Mouse (Mus musculus) erythroid progenitor cell, adult 5-6 weeks (primary cell): ENCODE results near the gene Taar4. TPM values are rescaled to one million over a fixed set of nuclear protein-coding genes. Genes with fewer than 3 reads are reported as not detected.

Source experiments
- ATAC-seq: replicated peaks from 2 replicates; pipeline ENCODE4 v1.8.0; 2016; ENCODE audit warnings: moderate number of reproducible peaks, mild to moderate bottlenecking, moderate TSS enrichment, inconsistent platforms; ENCODE audit not compliant: poor library complexity, low FRiP score, severe bottlenecking
- total RNA-seq, 2 experiments: library from RNA; stranded (forward) in 1 of 2; stranded (reverse) in 1 of 2; fragments of 150-400 nt in 1 of 2; fragments of 186-747, 209-891 nt in 1 of 2; gene quantifications; 2 replicates each; pipeline versions ENCODE4 v1.2.3 to v1.2.4; 2015 to 2017; ENCODE audit warnings: low replicate concordance in 2 of 2

The Taar4 gene
- total RNA-seq (2015; ENCODE audit: low replicate concordance) = not detected in 2 replicates
- not detected in 2 replicates for total RNA-seq (2017; ENCODE audit: low replicate concordance)

DNA sequence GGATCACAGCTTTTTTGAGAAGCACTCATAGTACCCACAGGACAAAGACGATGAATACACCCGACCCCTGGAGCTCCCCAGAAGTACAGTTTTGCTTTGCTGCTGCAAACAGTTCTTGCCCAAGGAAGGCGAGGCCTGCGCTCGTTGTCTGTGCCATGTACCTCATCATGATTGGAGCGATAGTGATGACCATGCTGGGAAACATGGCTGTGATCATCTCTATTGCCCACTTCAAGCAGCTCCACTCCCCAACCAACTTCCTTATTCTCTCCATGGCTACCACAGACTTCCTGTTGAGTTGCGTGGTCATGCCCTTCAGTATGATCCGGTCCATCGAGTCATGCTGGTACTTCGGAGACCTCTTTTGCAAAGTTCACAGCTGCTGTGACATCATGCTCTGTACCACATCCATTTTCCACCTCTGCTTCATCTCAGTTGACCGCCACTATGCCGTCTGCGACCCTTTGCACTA is at the start of gene Taar4:
Gene Taar4 (plus strand): TSS at position 51 of the 472 bp plus-strand sequence.
- ATAC-seq = no peak

DNA sequence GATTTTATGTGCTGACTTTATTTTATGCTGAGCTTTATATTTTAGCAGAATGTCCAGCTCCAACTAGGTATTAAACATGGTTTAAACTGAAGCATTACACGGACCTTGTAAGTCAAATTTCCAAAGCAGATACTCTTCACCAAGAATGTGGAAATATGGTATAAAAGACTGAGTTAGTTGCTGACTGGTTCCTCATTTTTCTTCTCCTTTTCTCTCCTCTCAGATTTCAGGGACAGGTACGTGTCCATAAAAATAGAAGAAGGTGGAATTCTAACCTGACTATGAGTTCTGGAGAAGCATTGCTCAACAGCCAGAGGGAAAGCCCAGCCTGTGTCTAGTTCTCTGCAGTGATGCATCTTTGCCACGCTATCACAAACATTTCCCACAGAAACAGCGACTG is 40.2 kb upstream of the Taar4 start, which contains the start of gene Taar1:
Gene Taar1 (plus strand): TSS at position 301 of the 400 bp plus-strand sequence.
- ATAC-seq = no peak

DNA sequence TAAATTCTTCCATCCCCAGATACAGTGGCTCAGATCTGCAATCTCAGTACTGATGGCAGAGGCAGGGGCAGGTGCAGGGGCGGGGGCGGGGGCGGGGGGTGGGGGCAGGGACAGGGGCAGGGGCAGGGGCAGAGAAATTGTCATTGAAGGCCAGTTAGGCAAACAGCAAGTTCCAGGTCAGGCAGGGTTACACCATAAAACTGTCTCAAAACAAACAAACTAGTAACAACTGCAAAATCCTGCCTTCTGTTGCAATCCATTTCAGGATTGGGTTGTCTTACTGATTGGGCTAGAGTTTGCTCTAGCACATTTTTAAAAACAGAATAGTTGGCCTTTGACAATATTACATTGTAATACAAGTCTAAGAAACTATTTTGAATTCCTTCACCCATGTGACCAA is 37.8 kb upstream of the Taar4 start:
- no peak for ATAC-seq

DNA sequence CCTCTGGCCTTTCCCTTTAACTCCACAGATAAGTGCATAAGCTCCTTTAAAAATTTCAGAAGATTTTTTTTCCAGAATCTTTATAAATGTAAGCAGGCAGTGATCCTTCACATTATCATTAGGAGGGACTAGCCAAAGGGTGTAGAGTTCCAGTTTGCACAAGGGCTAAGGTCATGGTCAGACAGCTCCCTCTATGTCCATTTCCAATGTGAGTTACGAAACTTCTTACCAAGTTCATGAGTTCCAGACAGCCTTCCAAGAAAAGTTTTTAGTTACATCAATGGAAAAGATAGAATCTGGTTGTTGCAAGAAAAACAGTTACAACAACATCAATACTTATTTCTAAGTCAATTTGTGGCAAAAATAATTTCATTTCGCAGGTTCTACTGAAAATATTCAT is 36.4 kb upstream of the Taar4 start:
- ATAC-seq = no peak

DNA sequence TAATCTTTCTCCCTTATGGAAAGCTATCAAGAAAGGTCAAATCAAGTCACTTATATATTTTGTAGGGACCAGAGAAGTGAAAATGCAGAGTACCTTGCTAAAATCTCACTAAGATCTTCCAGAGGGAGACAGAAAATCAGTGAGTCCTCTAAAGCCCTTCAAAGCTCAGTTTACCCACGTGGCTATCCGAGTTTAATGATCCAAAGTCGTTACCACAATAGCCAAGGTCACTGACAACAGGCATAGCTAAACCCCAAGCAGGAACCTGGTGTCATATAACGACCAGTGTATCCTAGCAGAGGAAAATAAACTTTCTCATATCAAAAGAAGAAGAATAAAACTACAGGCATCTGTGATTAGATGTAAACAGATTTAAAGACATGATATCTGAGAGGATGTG is 22.7 kb upstream of the Taar4 start:
- ATAC-seq = no peak

DNA sequence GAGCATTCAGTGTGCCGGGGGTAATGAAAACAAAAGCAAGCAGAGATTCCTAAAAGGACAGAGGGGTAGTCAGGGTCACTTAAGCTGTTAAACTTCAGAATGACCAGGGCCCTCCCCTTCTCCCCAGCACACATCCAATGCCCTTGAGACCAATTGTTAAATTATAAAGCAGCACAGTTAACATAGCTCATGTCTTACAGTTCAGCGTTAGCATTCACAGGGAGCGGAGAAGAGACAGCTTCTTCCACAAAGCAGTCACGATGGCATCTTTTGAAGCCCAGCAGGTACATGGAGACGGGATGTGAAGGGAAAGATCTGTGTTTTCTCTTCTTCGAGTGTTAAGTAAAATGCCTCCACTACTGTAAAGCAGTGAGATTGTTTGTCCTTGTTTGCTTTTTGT is 22.0 kb upstream of the Taar4 start, which contains the start of gene Taar2:
Gene Taar2 (plus strand): TSS at position 261 of the 400 bp plus-strand sequence.
- no peak for ATAC-seq

DNA sequence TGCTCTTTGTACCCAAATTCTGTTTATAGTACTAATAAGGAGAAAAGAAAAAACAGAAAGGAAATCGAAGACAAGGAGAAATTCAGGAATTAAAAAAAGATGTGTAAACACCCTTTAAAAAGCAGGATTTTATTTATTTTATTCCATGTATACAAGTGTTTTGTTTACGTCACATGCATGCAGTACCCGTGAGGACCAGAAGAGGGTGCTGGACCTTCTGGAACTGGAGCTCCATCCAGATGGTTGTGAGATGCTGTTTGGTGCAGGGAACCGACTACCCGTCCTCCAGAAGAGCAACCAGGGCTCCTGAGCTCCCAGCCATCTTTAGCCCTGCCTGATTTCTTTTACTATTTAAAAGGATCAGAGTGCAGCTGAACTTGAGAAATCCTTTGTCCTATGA is 17.8 kb upstream of the Taar4 start:
- ATAC-seq = no peak

DNA sequence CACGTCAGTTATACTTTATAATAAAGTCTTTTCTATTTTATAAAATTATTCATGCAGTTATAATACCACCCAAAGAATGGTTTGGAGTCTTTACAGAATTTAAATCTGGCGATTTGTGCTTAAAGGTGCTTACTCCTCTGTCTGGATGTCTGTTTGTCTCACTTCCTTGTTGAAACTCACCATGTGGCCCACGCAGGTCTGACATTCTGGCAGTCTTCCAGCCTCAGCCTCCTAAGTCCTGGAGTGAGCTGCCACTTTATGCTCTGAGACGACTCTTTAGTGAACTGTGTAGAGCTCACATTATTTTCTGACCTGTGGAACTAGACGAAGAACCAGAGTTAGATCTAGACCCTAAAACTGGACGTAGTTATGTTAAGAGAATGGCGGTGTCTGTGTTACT is 12.3 kb upstream of the Taar4 start:
- ATAC-seq = no peak

DNA sequence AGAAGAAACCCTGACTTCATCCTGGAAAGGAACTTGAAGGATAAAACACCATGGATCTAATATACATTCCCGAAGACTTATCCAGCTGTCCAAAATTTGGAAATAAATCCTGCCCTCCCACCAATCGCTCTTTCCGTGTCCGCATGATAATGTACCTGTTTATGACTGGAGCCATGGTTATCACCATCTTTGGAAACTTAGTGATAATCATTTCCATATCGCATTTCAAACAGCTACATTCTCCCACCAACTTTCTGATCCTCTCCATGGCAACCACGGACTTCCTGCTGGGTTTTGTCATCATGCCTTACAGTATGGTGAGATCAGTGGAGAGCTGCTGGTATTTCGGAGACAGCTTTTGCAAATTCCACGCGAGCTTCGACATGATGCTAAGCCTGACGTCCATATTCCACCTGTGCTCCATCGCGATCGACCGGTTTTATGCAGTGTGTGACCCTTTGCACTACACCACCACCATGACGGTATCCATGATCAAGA is 10.7 kb upstream of the Taar4 start, which contains the start of gene Taar3:
Gene Taar3 (plus strand): TSS at position 51 of the 498 bp plus-strand sequence.
- ATAC-seq = no peak

DNA sequence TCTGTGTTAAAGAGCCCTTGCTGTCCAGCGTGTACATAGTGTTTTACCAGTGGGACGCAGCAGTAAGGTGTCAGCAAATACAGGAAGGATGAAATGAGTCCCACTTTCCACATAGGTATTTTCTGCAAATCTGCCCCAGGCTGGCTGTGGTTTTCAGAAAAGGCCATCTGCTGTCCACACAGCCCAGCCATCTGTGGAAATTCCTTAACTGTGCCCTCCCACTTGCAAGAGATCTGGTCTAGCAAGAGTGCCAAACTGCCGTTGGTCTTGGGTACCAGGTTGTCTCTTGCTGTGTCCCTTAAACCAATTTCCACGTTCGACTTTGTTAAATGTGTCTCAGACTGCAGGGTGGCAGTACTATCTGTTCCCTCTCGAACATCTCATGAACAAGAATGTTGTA is 8.6 kb upstream of the Taar4 start:
- ATAC-seq = no peak

DNA sequence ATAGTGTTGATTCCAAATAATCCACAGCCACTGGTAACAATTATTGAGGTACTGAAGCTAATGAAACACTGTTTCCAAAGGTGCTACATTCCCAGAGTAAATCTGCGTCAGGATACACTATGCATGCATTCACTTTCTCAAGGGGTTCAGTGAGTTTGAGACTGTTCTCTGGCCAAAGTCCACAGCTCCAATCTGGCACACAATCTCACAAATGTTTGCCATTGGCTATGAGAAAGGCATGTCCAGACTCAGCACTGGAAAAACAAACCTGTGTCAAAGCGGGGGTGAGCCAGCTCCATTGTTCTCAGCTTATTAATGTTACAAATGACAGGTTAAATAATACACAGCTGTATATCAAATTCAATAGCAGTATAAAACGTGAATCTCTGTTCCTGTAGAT is 1.2 kb upstream of the Taar4 start:
- no peak for ATAC-seq

DNA sequence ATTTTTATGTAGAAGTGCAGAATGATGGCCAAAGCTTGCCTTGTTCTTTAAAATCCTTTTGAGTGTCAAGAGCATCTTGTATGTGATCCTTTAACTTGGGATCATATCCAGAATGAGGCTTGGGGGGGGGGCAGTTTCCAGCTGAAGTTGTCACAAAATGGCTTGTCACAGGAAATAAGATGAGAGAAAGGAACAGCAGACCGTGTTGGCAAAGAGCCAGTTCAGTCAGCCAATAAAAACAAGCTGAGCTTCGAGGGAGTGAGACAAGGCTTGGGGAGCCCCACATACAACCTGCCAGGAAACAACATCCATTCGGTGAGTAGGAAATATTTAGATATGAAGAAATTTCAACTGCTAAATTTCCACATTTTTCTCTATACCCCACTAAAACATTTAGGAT is 3.1 kb downstream of the Taar4 start:
- no peak for ATAC-seq

DNA sequence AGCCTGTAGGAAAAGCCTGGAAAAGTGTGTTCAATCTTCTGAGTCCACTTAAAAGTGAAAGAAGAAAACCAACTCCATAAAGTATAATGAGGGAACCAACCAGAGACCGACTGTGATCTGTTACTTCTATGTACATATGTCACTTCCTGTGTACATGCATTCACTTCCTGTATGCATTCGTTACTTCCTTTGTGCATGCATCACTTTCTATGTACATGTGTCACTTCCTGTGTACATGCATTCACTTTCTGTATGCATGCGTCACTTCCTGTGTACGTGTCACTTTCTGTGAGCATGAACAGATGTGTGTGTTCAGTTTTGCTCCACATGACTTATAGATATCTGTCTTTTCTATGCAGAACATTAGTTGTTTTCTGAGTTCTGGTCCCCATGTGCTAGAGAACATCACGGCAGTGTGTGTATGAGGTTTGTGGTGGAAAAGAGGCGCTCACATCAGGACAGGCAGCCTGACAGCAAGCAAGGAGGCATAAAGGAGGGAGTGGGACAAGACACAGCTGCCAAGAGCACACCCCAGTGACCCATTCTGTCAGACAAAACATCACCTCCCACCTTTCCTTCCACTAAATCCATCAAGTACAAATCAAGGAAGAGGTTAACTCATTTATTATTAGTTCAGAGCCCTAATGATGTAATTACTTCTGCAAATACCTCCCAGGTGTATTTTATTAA is 4.8 kb downstream of the Taar4 start:
- ATAC-seq = no peak

DNA sequence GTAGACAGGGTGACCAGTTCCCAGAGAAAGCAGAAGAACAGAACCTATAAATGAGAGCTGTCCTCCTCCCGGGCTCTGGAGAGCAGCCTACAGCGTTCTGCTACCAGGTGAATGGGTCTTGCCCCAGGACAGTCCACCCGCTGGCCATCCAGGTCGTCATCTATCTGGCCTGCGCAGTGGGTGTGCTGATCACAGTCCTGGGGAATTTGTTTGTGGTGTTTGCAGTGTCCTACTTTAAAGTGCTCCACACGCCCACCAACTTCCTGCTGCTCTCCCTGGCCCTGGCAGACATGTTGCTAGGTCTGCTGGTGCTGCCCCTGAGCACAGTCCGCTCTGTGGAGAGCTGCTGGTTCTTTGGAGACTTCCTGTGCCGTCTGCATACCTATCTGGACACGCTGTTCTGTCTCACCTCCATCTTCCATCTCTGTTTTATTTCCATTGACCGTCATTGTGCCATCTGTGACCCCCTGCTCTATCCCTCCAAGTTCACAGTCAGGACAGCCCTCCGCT is 10.4 kb downstream of the Taar4 start, which contains the start of gene Taar5:
Gene Taar5 (plus strand): TSS at position 51 of the 510 bp plus-strand sequence.
- ATAC-seq = no peak

DNA sequence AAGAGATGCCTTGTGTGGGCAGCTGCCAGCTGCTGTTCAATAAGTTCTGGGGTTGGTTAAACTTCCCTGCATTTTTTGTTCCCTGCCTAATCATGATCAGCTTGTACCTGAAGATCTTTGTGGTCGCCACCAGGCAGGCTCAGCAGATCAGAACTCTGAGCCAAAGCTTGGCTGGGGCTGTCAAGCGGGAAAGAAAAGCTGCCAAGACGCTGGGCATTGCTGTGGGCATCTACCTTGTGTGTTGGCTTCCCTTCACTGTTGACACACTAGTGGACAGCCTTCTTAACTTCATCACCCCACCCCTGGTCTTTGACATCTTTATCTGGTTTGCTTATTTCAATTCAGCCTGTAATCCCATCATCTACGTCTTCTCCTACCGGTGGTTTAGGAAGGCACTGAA is 11.0 kb downstream of the Taar4 start:
- ATAC-seq = no peak

DNA sequence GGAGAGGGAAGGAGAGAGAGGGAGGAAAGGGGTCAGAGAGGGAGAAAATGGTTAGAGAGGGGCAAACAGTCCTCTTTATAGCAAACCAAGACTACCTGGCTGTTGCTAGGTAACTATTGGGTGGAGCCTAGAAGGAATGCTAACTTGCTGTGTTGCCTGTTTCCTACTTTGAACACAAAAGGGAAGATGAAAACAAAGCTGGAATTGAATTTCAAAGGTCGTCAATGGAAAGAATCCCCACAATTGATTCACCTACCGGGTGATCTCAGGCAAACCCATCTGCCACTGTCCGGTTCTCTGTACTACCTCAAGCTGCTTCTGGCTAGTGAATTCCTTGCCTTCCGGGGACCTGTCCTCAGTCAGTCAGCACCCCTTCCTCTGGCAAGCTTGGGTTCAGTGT is 17.7 kb downstream of the Taar4 start:
- no peak for ATAC-seq

DNA sequence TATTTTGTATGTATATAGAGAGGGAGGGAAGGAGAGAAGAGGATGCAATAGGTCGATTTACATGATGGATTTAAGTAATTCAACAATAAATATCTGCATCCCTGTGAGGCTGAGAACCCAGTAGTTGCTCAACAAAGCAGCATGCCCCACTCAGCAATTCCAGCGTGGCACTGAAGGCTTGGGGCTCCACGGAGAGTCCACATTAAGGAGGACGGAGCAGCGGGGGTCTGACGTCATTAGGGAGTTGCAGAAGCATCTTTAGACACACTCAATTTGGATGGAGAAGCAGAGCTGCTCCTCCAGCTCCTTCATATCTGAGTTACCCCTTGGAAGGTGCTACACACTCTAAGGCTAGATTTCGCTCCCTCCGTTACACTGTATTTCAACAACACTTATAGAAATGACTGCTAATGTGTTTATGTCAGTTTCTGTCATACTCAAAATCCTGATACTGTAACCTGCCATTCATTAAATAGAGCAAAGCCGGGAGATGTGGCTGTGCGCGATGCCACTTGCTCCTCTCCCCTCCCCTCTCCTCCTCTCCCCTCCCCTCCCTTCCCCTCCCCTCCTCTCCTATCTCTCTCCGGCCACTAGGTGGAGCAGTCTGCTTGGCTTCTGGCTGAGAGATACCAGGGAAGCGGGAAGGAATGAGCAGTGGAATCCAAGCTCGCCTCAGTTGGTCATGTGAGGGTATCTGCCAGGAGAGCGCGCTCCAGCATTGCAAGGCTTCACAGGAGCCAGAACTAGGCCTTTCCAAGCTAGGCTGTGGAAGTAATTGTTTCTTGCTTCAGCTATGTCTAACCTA is 18.8 kb downstream of the Taar4 start:
- peak; percentile 61 for ATAC-seq

DNA sequence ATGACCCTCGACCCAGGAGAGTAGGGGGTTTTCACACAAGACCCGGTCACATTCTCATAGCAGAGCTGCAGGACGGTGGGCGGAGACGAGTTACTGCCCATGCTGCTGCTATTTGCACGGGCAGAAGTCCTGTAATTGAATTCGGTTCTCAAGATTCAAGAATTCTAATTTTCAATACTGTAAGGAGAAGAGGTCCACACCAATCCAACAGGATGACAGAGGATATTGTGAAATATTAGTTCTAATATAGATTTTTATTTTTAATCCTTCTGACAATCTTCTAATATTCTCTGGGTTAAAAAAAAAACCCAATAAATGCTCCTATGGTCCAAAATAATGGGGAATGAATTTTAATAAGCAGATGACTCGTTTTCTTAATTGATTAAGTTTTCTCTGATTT is 25.3 kb downstream of the Taar4 start, which contains the start of gene Taar6:
Gene Taar6 (minus strand): TSS at position 101 of the 400 bp plus-strand sequence.
- ATAC-seq = no peak

DNA sequence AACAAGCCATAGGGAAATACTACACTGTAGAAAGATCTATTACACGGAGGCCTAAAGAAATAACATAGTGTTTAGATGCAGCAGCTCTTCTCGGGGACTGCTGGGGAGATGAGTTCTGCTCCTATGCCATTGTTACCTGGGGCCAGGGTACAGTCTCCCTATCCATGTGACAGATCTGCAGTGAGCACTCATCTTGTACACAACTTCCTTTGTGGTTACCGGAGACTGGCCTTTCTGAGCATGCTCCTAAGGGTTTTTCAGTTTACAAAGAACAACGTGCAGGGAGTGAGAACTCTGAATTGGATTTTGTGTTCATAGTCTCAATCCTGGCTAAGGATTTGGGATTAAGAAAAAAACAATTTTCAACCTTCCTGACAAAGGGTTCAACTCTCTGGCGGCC is 26.1 kb downstream of the Taar4 start:
- ATAC-seq = no peak

DNA sequence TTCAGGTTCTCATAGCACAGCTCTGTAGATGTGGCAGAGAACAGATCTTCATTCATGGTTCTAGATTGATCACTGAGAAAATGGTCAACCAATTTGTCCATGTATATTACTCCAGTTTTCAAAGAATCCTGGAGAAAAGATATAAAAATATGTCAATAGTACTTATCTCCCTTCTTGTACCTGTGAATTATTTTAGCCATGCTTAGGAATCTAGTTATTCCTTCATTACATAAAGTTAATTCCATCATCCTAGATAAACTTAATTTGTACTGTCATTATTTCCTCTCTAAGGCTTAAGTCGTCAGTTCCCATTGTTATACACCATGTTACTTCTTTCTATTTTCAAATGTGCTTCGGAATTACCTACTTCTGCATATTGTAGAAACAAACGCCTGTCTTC is 33.1 kb downstream of the Taar4 start, which contains the start of gene Taar7a:
Gene Taar7a (minus strand): TSS at position 101 of the 400 bp plus-strand sequence.
- no peak for ATAC-seq
